15 mouse cellular contexts compared by ENCODE assay signal in genomic region chr6:6459918-6460239, GRCm38 (mm10).
A peak's percentile ranks its signal among the peaks of the same experiment; 100 is the strongest.
DNase-seq lines count a peak whose midpoint lies in the region; ATAC-seq and TF ChIP-seq lines count a peak whose summit lies in the region.
"Had no signal": no experiment of that assay in that cellular context is flagged by ENCODE, and none has a peak within 500 bp of the region (broad histone marks: within the 10 kb centered on the region; RNA-seq: fewer than 3 reads in every experiment).

No protein-coding gene starts in this region.

- no peak overlapping the region for H3K4me3 ChIP-seq in kidney, embryonic 15.5 days (replicated peaks)
- H3K4me3 ChIP-seq in forebrain, embryonic 16.5 days (replicated peaks; ENCODE audit: low read length) = no peak overlapping the region
- no peak overlapping the region; the same call in 1 of the 2 replicates for H3K4me3 ChIP-seq in midbrain, embryonic 10.5 days
- H3K4me3 ChIP-seq in neural tube, embryonic 14.5 days (ENCODE audit: low read depth, low read length) = no peak overlapping the region
- no peak overlapping the region for H3K4me3 ChIP-seq in thymus, adult 2 months (ENCODE audit: control insufficient read depth, insufficient read depth, low read length)
- H3K4me3 ChIP-seq: left cerebral cortex, adult 2 months had no signal

- ATAC-seq in kidney, embryonic 15.5 days (replicated peaks; ENCODE audit: low FRiP score) = no peak
- peak; percentile 30 for ATAC-seq in forebrain, embryonic 16.5 days
- peak; percentile 35; the same call in 1 of the 2 replicates for ATAC-seq in neural tube, embryonic 14.5 days (ENCODE audit: low read depth)
- ATAC-seq: Patski had no signal

- no peaks in the 10 kb centered on the region for H3K36me3 ChIP-seq in kidney, embryonic 15.5 days
- H3K36me3 ChIP-seq in forebrain, embryonic 16.5 days (ENCODE audit: control insufficient read depth, insufficient read depth) = no peaks in the 10 kb centered on the region
- H3K36me3 ChIP-seq in midbrain, embryonic 10.5 days = no peaks in the 10 kb centered on the region
- H3K36me3 ChIP-seq in neural tube, embryonic 14.5 days (ENCODE audit: control insufficient read depth, insufficient read depth, low read length) = no peaks in the 10 kb centered on the region
- no peaks in the 10 kb centered on the region for H3K36me3 ChIP-seq in thymus, adult 2 months (ENCODE audit: control insufficient read depth, insufficient read depth, low read length)

- H3K9me3 ChIP-seq in kidney, embryonic 15.5 days (replicated peaks) = no peaks in the 10 kb centered on the region
- no peaks in the 10 kb centered on the region for H3K9me3 ChIP-seq in forebrain, embryonic 16.5 days (ENCODE audit: control insufficient read depth, low read length)
- no peaks in the 10 kb centered on the region for H3K9me3 ChIP-seq in midbrain, embryonic 10.5 days (replicated peaks)
- no peaks in the 10 kb centered on the region for H3K9me3 ChIP-seq in neural tube, embryonic 14.5 days (ENCODE audit: control insufficient read depth, low read length)

- WGBS in kidney, embryonic 15.5 days = 35% methylated on average over 2 of the region's 2 CpGs
- WGBS in forebrain, embryonic 16.5 days = 9% methylated on average over 2 of the region's 2 CpGs
- WGBS in midbrain, embryonic 10.5 days = 15% methylated on average over 2 of the region's 2 CpGs
- 15% methylated on average over 2 of the region's 2 CpGs for WGBS in neural tube, embryonic 14.5 days
- WGBS in thymus, adult 2 months = 45% methylated on average over 2 of the region's 2 CpGs

- no peak overlapping the region for H3K4me2 ChIP-seq in kidney, embryonic 15.5 days
- peak overlapping the region; percentile 37 for H3K4me2 ChIP-seq in forebrain, embryonic 16.5 days (ENCODE audit: low read length)
- peak overlapping the region; percentile 24; the same call in 1 of the 2 replicates for H3K4me2 ChIP-seq in neural tube, embryonic 14.5 days (ENCODE audit: low read depth, low read length)
- H3K4me2 ChIP-seq: liver, embryonic 11.5 days had no signal

- DNase-seq in kidney, adult 11 months = peak; percentile 15
- DNase-seq in midbrain, embryonic 10.5 days (ENCODE audit: low spot score) = no peak
- no peak for DNase-seq in spleen, adult 18-20 months
- DNase-seq in B cell, adult 2 months = no peak
- DNase-seq in thymus, adult 2 months = no peak
- DNase-seq: adrenal gland, postnatal 14 days; gastrocnemius, postnatal 36 days; heart, postnatal 36 days; lung, postnatal 14 days had no signal

- no peak overlapping the region for H3K27ac ChIP-seq in kidney, embryonic 15.5 days
- no peak overlapping the region for H3K27ac ChIP-seq in forebrain, embryonic 16.5 days (ENCODE audit: low read length)
- peak overlapping the region; percentile 71 for H3K27ac ChIP-seq in midbrain, embryonic 10.5 days (replicated peaks)
- H3K27ac ChIP-seq in neural tube, embryonic 14.5 days (ENCODE audit: low read depth, low read length) = no peak overlapping the region
- no peak overlapping the region for H3K27ac ChIP-seq in thymus, adult 2 months (ENCODE audit: control insufficient read depth, insufficient read depth, low read length)
- H3K27ac ChIP-seq: left cerebral cortex, adult 2 months had no signal

- TF ChIP-seq POLR2A in thymus, adult 2 months (IDR thresholded peaks at IDR 0.05; ENCODE audit: control insufficient read depth, extremely low read depth, insufficient read depth, low read length, poor library complexity) = no peak

- H3K4me1 ChIP-seq in kidney, embryonic 15.5 days = peaks cover 15% of the 10 kb centered on the region; the same call in 1 of the 2 replicates
- peaks cover 18% of the 10 kb centered on the region for H3K4me1 ChIP-seq in forebrain, embryonic 16.5 days (replicated peaks; ENCODE audit: control insufficient read depth, insufficient read depth, low read length)
- H3K4me1 ChIP-seq in midbrain, embryonic 10.5 days = peaks cover 35% of the 10 kb centered on the region
- peaks cover 11% of the 10 kb centered on the region for H3K4me1 ChIP-seq in neural tube, embryonic 14.5 days (ENCODE audit: control insufficient read depth, insufficient read depth, low read length)
- no peaks in the 10 kb centered on the region for H3K4me1 ChIP-seq in thymus, adult 2 months (replicated peaks; ENCODE audit: control insufficient read depth, insufficient read depth, low read length)

- TF ChIP-seq CTCF in thymus, adult 2 months (IDR thresholded peaks at IDR 0.05; ENCODE audit: borderline replicate concordance, control insufficient read depth, extremely low read depth, insufficient read depth, low read length, poor library complexity) = no peak

- peaks cover 7% of the 10 kb centered on the region; the same call in 1 of the 2 replicates for H3K27me3 ChIP-seq in kidney, embryonic 15.5 days
- H3K27me3 ChIP-seq in forebrain, embryonic 16.5 days (replicated peaks; ENCODE audit: control insufficient read depth, insufficient read depth, low read length) = no peaks in the 10 kb centered on the region
- no peaks in the 10 kb centered on the region for H3K27me3 ChIP-seq in midbrain, embryonic 10.5 days (ENCODE audit: low read depth, poor library complexity, severe bottlenecking)
- no peaks in the 10 kb centered on the region for H3K27me3 ChIP-seq in neural tube, embryonic 14.5 days (ENCODE audit: control insufficient read depth, insufficient read depth, low read length)
- no peaks in the 10 kb centered on the region for H3K27me3 ChIP-seq in thymus, adult 2 months (ENCODE audit: control insufficient read depth, insufficient read depth, low read length)
- H3K27me3 ChIP-seq: Patski had no signal

- no peak overlapping the region for H3K9ac ChIP-seq in kidney, embryonic 15.5 days
- no peak overlapping the region for H3K9ac ChIP-seq in forebrain, embryonic 16.5 days (replicated peaks; ENCODE audit: low read depth, low read length)
- no peak overlapping the region for H3K9ac ChIP-seq in neural tube, embryonic 14.5 days (replicated peaks; ENCODE audit: low read depth, low read length)
